Mouse (Mus musculus) neural tube, embryonic 11.5 days (tissue): ENCODE results near the gene Nav2. TPM values are rescaled to one million over a fixed set of nuclear protein-coding genes. Genes with fewer than 3 reads are reported as not detected.

Experiments
- ATAC-seq: fragments of 200-750 bp; cut with Nextera tagmentation; 2 replicates; pipeline ENCODE4 v1.8.0; 2017; ENCODE audit warnings: moderate number of reproducible peaks, mild to moderate bottlenecking, moderate TSS enrichment, moderate library complexity; ENCODE audit not compliant: insufficient read depth, low FRiP score, low TSS enrichment
- DNase-seq: peaks from one replicate; pipeline ENCODE4 v3.0.0-alpha.2; 2015; ENCODE audit warnings: low spot score
- H3K27ac ChIP-seq: fragments of 300-500 bp; sonication (generic); 2 replicates; pipeline ENCODE4 v1.5.1; 2014; ENCODE audit warnings: low read depth, mild to moderate bottlenecking, low read length
- H3K27me3 ChIP-seq: fragments of 300-500 bp; sonication (generic); 2 replicates; pipeline ENCODE4 v1.6.1; 2014; ENCODE audit warnings: mild to moderate bottlenecking, low read length, mixed read lengths; ENCODE audit not compliant: control insufficient read depth, insufficient read depth
- H3K36me3 ChIP-seq: fragments of 300-500 bp; sonication (generic); 2 replicates; pipeline ENCODE4 v1.6.1; 2014; ENCODE audit warnings: mild to moderate bottlenecking, low read length, moderate library complexity, mixed read lengths; ENCODE audit not compliant: control insufficient read depth, insufficient read depth
- H3K4me1 ChIP-seq: fragments of 300-500 bp; sonication (generic); 2 replicates; pipeline ENCODE4 v1.6.1; 2014; ENCODE audit warnings: low read length, mixed read lengths; ENCODE audit not compliant: control insufficient read depth, insufficient read depth
- H3K4me2 ChIP-seq: fragments of 300-500 bp; sonication (generic); 2 replicates; pipeline ENCODE4 v1.6.1; 2014; ENCODE audit warnings: low read depth, mild to moderate bottlenecking, moderate library complexity
- H3K4me3 ChIP-seq: fragments of 300-500 bp; sonication (generic); 2 replicates; pipeline ENCODE4 v1.5.1; 2014; ENCODE audit warnings: low read depth, low read length
- H3K9ac ChIP-seq: fragments of 300-500 bp; sonication (generic); 2 replicates; pipeline ENCODE4 v1.6.1; 2014; ENCODE audit warnings: mild to moderate bottlenecking, low read length
- H3K9me3 ChIP-seq: fragments of 300-500 bp; sonication (generic); 2 replicates; pipeline ENCODE4 v1.6.1; 2016; ENCODE audit warnings: low read length; ENCODE audit not compliant: control insufficient read depth
- WGBS: fragments of 180-500 bp; shearing (Covaris S2); extraction: QIAGEN DNeasy Blood & Tissue Kit; methylation state at CpG from one replicate; pipeline ENCODE4 v1.1.7; 2014; 5-methylcytosine and 5-hydroxymethylcytosine counted together
- polyA plus RNA-seq: library from polyadenylated mRNA; unstranded; fragments of >200 nt; fragmentation: Nextera tagmentation; extraction: Ambion mirVana; gene quantifications from 2 replicates; pipeline ENCODE4 v1.2.1, GENCODE M21; 2014

The Nav2 gene
- polyA plus RNA-seq: 15.9 and 19.2 TPM in 2 replicates

GRCm38 (mm10) chr7:48908521-48909341, at the start of gene Nav2:
Gene Nav2 (plus strand): TSS chr7:48908716.
- Histone ChIP-seq H3K4me2 (no peak within 1 kb of the TSS), H3K27me3 (no peaks in the 10 kb centered on the region), H3K4me3 (no peak within 1 kb of the TSS), H3K9ac (no peak within 1 kb of the TSS), H3K36me3 (no peaks in the 10 kb centered on the region), H3K27ac (no peak within 1 kb of the TSS), H3K9me3 (no peaks in the 10 kb centered on the region), H3K4me1 (no peaks in the 10 kb centered on the region)
- DNase-seq: no peak
- ATAC-seq: no peak
- 72% methylated on average over 8 of the region's 8 CpGs for WGBS

- Histone ChIP-seq H3K27ac (no peak overlapping the region), H3K4me3 (no peak overlapping the region), H3K9ac (no peak overlapping the region), H3K9me3 (no peaks in the 10 kb centered on the region), H3K4me2 (no peak overlapping the region), H3K36me3 (no peaks in the 10 kb centered on the region), H3K27me3 (no peaks in the 10 kb centered on the region), H3K4me1 (no peaks in the 10 kb centered on the region)
- ATAC-seq (no peak), DNase-seq (no peak)
- WGBS: 95% methylated on average over 4 of the region's 4 CpGs
Measured at GRCm38 (mm10) chr7:48859362-48859761, 49.2 kb upstream of the Nav2 start.

GRCm38 (mm10) chr7:48860948-48861347, 47.6 kb upstream of the Nav2 start:
- no peaks in the 10 kb centered on the region for H3K27me3 ChIP-seq
- no peak overlapping the region for H3K27ac ChIP-seq
- no peaks in the 10 kb centered on the region for H3K9me3 ChIP-seq
- no peak overlapping the region for H3K4me2 ChIP-seq
- DNase-seq: no peak
- H3K4me3 ChIP-seq: no peak overlapping the region
- 25% methylated on average over 1 of the region's 1 CpGs for WGBS
- no peaks in the 10 kb centered on the region for H3K36me3 ChIP-seq
- H3K4me1 ChIP-seq: no peaks in the 10 kb centered on the region
- ATAC-seq: no peak
- H3K9ac ChIP-seq: no peak overlapping the region

- ATAC-seq: no peak
Measured at GRCm38 (mm10) chr7:48861796-48862195, 46.7 kb upstream of the Nav2 start.

GRCm38 (mm10) chr7:48864199-48864598, 44.3 kb upstream of the Nav2 start:
- Histone ChIP-seq H3K4me2 (no peak overlapping the region), H3K4me3 (no peak overlapping the region), H3K4me1 (no peaks in the 10 kb centered on the region), H3K27me3 (no peaks in the 10 kb centered on the region), H3K9me3 (no peaks in the 10 kb centered on the region), H3K27ac (no peak overlapping the region), H3K36me3 (peaks cover 4% of the 10 kb centered on the region), H3K9ac (no peak overlapping the region)
- ATAC-seq (no peak), DNase-seq (no peak)

More at GRCm38 (mm10) chr7:48861796-48862195, 46.7 kb upstream of the Nav2 start:
- H3K4me2 ChIP-seq: no peak overlapping the region
- H3K27me3 ChIP-seq: no peaks in the 10 kb centered on the region
- H3K4me3 ChIP-seq: no peak overlapping the region
- no peak overlapping the region for H3K9ac ChIP-seq
- DNase-seq: no peak
- no peak overlapping the region for H3K27ac ChIP-seq
- H3K4me1 ChIP-seq: no peaks in the 10 kb centered on the region
- WGBS: 94% methylated on average over 4 of the region's 4 CpGs
- no peaks in the 10 kb centered on the region for H3K9me3 ChIP-seq
- H3K36me3 ChIP-seq: no peaks in the 10 kb centered on the region

- Histone ChIP-seq H3K36me3 (peaks cover 4% of the 10 kb centered on the region), H3K9me3 (no peaks in the 10 kb centered on the region), H3K27ac (no peak overlapping the region), H3K4me2 (no peak overlapping the region), H3K4me1 (no peaks in the 10 kb centered on the region), H3K27me3 (no peaks in the 10 kb centered on the region), H3K9ac (no peak overlapping the region), H3K4me3 (no peak overlapping the region)
- ATAC-seq: no peak
- 94% methylated on average over 9 of the region's 9 CpGs for WGBS
- no peak for DNase-seq
Measured at GRCm38 (mm10) chr7:48864671-48865458, 43.7 kb upstream of the Nav2 start.

GRCm38 (mm10) chr7:48867576-48867975, 40.9 kb upstream of the Nav2 start:
- Histone ChIP-seq H3K4me1 (no peaks in the 10 kb centered on the region), H3K9ac (no peak overlapping the region), H3K4me2 (no peak overlapping the region), H3K36me3 (peaks cover 20% of the 10 kb centered on the region), H3K27ac (no peak overlapping the region), H3K27me3 (no peaks in the 10 kb centered on the region), H3K9me3 (no peaks in the 10 kb centered on the region), H3K4me3 (no peak overlapping the region)
- DNase-seq (no peak), ATAC-seq (no peak)
- 95% methylated on average over 18 of the region's 18 CpGs for WGBS

- WGBS: 86% methylated on average over 6 of the region's 6 CpGs
- Histone ChIP-seq H3K27me3 (no peaks in the 10 kb centered on the region), H3K4me3 (no peak overlapping the region), H3K36me3 (peaks cover 28% of the 10 kb centered on the region), H3K9me3 (no peaks in the 10 kb centered on the region), H3K4me2 (no peak overlapping the region), H3K4me1 (no peaks in the 10 kb centered on the region), H3K27ac (no peak overlapping the region), H3K9ac (no peak overlapping the region)
- no peak for ATAC-seq
- no peak for DNase-seq
Measured at GRCm38 (mm10) chr7:48870144-48870543, 38.4 kb upstream of the Nav2 start.
